Mouse (Mus musculus): ENCODE measurements around the gene Foxn3. TPM values are rescaled to one million over a fixed set of nuclear protein-coding genes. Genes with fewer than 3 reads are reported as not detected.

Foxn3 gene
- total RNA-seq, 2 experiments from 2014 or later: 87.6 to 113 TPM

DNA sequence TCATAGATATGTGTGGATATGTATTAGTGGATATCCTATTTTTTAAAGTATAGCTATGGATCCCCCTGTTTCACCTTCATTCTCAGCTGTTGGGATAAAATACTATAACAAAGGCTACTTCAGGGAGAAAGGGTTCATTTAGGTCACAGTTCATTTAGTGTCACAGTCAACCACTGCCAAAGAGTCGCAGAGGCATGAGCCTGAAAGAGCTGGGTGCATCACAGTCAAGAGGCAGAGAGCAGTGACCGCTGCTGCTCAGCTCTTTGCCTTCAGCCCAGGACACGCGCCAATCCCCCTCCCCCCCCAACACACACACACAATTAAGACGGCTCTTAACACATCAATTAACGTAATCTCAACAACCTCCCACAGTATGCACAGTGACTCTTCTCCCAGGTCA, 131.8 kb downstream of the Foxn3 start:
- no peak for ATAC-seq (replicated peaks; ENCODE audit: low FRiP score, poor library complexity, severe bottlenecking)

DNA sequence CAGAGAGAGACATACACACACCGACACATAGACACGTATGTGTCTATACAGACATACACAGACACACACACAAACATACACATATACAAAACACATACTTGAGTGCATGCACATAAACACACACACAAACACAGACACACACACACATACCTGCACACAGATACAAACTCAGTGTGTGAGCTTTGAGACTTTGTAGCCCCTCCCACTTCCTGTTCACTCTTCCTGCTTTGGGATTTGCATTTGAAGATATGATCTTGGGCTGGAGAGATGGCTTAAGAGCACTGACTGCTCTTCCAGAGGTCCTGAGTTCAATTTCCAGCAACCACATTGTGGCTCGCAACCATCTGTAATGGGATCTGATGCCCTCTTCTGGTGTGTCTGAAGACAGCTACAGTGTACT, 132.4 kb downstream of the Foxn3 start:
- no peak for ATAC-seq (replicated peaks; ENCODE audit: low FRiP score, poor library complexity, severe bottlenecking)

DNA sequence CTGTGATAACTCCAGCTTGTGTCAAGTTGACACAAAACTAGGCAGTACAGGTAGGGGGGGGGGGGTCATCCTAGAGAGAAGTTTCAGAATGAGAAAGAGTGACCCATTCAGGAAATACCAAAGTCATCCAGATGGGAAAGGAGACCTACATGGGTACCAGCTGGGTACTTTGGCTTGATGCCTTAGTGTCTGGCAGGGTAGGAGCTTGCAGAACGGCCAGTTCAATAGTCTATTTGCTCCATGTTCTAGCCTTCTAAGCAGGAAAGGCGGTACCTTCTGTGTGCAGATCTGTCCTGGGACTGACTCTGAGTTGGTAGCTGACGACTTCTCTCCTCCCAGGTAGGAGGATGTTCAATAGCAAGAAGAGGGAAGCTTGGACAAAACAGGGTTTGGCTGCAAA, 134.3 kb downstream of the Foxn3 start:
- no peak for ATAC-seq (replicated peaks; ENCODE audit: low FRiP score, poor library complexity, severe bottlenecking)

DNA sequence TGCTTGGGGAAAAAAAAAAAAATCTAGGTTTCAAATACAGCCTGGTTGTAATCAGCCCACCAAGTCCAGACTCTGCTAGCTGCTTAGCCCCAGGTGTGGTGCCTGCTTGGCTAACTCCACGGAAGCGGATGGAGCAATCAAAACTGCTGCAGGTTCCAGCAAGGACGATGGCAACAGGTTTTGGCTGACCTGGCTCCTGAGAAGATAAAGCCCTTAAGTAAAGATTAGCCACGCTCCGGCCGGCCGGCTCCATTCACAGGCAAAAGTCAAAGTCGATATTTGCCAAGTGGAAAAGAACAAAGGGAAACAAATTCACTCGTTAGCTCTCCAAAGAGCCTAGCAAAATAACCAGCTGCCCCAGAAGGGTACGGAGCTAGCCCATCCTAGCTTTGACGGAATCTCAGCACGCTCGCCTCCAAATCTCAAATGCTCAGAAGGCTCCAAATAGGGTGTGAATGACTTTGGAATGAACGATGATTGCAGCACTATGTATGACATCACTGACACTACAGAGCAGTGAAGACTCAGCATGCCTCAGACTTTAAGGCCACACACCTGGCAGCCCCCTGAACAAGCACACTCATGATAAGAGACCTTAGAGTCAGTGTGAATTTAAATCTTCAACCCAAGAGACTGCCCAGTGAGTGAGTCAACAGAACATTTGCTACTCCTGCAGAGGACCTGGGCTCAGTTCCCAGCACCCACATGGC, 137.0 kb downstream of the Foxn3 start:
- no peak for ATAC-seq (replicated peaks; ENCODE audit: low FRiP score, poor library complexity, severe bottlenecking)

DNA sequence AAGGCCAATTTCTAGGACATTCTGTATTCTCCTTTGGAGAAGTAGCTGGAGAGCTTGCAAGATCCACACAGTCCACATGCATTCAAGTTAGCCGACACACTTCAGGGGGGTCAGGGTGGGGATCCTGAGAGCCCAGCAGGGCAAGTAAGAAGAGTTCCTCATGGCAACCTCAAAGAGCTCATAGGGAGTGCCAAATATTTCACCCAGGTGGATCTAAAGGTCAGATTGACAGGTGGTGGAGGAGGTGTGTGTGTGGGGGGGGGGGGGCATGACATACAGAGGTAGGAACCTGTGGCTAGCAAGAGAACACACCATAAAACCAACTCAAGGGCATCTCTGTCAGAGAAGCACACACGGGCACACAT, 144.0 kb downstream of the Foxn3 start:
- no peak for ATAC-seq (replicated peaks; ENCODE audit: low FRiP score, poor library complexity, severe bottlenecking)

DNA sequence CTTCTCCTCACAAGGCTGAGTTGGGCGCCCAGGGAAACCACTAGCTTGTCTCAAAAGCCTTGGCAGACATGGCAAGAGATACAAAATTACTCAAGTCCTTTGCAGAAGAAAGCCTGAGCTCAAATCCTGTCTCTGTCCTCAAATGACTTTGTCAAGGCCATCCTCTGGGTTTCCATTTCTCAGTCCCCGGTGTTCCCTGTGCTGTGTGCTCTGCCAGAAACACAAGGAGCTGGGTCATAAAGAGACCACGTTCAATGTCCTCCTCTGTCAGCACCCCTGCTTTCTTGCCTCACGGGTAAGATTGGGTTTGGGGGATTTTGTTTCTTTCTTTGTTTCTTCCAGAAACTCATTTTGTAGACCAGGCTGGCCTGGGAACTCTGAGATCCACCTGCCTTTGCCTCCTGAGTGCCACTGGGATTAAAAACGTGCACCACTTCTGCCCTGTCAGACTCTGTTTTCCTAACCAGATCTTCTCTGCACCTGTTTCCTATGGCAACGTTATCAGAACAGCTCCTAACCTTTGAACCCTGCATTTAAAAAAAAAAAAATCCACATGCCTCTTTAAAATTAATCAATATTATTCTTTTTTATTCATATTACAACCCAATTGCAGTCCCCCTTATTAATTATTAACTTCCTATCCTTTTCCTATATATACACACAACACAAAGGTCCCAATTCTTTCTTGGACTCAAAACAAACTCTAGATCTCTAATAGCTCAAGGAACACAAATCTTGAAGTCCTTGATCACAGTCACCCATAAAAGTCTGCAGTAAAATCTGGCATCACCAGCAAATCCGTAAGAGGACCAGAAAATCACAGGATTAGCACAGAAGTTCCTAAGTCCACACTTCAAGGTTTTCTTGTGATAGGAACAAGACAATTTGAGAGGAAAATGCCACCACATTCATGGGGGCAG, 144.6 kb downstream of the Foxn3 start:
- no peak for ATAC-seq (replicated peaks; ENCODE audit: low FRiP score, poor library complexity, severe bottlenecking)

DNA sequence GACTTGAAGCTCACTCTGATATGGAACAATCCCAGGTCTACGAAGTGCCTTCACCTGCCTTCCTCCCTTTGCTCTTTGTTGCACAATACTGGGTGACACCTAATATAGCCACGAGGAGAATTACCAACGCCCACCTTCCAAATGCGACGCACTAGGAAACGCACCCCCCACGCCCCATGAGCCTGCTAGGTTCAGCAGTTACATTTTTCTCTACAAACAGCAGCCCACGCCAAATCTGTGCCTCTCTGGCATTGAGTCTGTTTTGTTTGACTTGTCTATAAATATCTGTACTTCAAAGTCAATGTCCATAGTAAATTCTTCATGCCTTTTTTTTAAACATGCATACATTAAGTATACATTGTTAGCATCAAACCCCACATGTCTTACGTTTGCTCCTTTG, 145.5 kb downstream of the Foxn3 start:
- no peak for ATAC-seq (replicated peaks; ENCODE audit: low FRiP score, poor library complexity, severe bottlenecking)

DNA sequence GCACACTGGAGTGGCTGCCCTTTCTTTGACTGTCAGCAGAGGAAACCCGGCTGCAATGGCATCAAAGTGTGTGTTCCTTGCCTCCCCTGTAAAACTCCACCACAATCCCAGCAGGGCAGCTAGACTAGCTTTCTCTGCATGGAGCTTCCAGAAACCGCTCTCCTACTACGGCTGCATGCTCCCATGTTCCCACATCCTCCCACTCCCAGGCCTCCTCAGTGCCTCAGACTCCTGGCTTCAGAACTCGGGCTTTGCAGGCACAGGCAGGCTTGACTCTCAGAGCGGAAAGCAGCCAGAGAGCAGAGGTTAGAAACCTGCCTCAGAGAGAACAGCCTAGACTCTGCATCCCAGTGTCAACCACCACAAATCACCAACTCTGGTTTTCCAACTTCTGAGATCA, 147.8 kb downstream of the Foxn3 start:
- ATAC-seq (replicated peaks; ENCODE audit: low FRiP score, poor library complexity, severe bottlenecking): no peak

DNA sequence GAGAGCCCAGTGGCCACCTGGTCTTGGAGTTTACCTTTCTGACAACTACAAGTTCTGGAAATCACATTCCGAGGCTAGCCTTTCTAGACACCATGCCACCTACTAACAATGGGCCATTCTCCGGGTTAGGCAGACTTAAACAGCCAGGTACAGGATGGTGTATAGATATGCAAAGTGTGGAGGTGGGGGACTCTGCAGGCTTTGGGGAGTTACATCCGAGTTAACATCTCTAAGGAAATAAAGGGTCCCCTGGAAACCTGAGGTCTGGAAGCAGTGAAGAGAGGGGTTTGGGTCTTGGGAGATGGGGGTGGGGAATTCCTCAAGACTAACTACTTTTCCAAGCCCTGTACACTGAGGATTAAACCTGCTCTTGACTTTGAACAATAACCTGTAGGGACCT, 150.9 kb downstream of the Foxn3 start:
- ATAC-seq (replicated peaks; ENCODE audit: low FRiP score, poor library complexity, severe bottlenecking): no peak

DNA sequence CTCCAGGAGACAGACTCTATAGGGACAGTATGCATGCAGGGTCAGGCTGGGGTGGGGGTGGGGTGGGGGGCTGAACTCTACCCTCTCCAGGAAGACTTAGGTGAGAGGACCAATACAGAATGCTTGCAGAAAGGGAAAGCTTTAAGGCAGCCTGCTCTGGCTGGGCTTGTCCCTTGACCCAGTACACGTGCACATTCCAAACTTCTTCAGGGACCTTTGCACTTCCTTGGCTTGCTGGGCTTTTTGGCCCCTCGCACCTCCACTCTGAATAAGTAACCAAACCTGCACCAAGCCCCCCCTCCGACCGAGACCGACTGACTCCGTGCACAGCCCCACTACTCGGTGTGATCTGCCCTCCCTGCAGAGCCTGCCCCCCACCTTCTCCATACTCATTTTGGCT, 151.3 kb downstream of the Foxn3 start:
- ATAC-seq (replicated peaks; ENCODE audit: low FRiP score, poor library complexity, severe bottlenecking): no peak

DNA sequence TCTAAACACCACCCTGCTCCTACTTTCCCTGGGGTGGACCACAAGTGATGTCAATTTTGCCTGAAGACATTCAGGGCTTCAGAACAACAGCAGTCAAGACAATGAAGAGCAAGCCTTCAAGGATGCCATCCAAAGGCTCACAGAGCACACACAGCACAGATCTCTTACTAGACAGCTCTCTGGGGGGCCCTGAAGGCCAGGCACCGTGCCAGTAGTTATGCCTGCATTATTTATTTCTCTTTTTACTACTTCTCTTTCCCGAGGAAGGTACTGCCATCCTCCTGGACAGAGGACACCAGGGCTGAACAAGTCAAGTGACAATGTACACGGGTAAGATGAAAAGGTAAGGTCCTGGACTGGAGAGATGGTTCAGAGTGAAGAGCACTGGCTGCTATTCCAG, 154.7 kb downstream of the Foxn3 start:
- ATAC-seq (replicated peaks; ENCODE audit: low FRiP score, poor library complexity, severe bottlenecking): no peak

DNA sequence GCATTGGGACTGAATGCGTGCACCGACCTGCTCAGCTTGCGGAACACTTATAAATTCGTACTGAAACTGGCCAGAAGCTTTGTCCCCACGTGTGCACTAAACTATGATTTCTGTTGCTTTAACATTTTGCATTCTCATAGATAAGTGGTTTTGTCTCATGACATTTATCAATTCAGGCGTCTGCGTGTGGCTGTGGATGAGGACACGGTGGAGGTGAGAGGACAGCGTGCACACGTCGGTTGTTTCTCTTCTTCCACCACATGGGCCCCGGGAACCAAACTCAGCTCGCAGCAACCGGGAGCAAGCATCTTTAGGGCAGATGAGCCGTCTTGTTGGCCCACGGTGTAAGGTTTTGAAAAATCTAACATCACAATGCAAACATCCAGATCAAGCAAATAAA, 155.3 kb downstream of the Foxn3 start:
- 0 out of 2 replicates have a peak, but pooled peaks have one; percentile 22 for ATAC-seq (replicated peaks; ENCODE audit: low FRiP score, poor library complexity, severe bottlenecking)

DNA sequence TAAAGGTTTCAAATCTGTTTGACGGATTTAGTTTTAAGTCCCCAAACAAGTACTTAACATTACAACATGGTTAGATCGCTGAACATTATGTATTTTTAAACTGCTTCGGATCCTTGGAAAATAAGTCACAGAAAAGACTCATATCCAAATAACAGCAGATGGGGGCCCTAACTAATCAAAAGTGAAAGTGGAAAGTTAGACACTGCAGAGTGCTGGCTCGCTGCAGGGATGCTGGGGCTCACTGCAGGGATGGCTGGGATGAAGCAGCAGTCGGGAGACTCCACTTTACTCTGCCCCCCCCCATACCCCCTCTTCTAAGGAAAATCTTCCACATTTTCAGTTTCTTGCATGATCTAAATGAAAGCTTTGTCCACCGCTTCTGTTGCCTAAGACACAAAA, 156.1 kb downstream of the Foxn3 start:
- peak; percentile 50 for ATAC-seq (replicated peaks; ENCODE audit: low FRiP score, poor library complexity, severe bottlenecking)

DNA sequence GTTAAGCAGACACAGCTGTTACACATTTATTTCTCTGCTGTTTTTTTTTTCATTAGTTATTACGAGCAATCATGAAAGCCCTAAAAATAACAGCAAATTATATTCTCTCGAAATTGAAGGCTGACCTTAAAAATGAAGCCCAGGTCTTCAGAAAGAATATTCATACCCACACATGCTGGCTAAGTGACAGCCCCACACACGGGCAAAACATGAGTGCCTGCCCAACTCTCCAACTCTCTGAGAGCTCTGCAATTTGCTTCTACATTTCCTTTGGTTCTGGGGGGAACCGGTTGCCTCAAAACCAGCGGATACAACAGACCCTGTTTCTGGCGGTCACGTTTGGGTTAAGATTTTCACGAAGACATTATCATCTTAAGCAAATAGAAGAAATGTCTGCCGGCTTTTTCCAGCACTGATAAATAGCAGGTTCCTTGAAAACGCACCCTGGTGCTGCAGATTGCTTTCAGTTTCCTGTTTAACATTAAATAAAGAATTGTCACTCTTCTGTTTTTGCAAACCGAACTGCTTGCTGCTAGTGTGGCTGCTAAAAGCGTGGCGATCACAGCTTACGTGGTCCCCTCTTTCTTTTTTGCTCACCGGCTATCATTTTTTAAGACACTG, 156.6 kb downstream of the Foxn3 start:
- peak; percentile 37; the same call in 1 of the 2 replicates for ATAC-seq (replicated peaks; ENCODE audit: low FRiP score, poor library complexity, severe bottlenecking)

DNA sequence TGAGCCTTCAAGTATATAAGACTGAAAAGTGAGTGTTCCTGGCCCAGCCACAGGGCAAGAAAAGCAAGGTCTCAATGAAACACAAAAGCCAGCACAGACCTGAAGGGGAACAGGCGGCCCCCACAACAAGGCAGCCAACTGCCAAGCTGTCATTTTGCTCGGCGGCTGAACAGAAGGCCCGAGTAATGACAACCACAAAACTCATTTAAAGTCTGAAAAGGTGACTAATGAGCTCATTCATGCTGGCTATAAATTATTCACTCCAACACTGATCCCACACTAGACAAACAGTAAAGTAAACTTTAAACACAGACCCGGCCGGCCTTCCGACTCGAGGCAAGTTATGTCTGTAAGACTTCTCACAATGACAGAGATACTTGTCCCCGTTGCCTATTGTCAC, 157.1 kb downstream of the Foxn3 start:
- ATAC-seq (replicated peaks; ENCODE audit: low FRiP score, poor library complexity, severe bottlenecking): 0 out of 2 replicates have a peak, but pooled peaks have one; percentile 27

DNA sequence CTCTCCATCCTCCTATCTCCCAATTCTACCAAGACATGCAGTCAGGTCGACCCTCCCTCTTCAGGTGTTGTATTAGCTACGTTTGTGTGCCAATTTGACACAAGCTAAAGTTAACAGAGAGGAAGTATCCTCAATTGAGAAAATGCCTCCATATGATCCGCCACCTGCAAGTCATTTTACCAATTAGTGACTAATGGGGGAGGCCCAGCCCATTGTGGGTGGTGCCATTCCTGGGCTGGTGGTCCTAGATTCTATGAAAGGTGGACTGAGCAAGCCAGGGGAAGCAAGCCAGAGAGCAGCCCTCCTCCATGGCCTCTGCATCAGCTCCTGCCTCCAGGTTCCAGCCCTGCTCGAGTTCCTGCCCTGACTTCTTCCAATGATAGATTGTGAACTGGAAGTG, 158.0 kb downstream of the Foxn3 start:
- ATAC-seq (replicated peaks; ENCODE audit: low FRiP score, poor library complexity, severe bottlenecking): no peak

DNA sequence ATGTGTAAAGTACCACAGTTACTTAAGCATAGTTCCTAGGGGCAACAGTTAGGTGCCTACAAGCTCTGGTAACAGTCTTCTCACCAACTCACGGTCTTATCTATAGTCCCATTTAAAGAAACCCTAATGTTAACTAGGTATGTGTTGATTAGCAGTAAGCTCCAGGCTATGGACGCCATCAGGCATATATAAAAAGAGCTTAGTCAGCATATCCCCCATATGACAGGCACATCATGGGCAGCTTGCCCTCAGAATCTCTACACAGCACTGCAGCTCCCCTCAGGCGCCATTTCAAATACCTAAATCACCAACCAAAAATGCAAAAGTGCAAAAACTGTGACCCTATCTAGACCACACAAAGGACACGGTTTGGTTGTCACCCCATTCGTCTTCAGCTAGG, 160.4 kb downstream of the Foxn3 start:
- ATAC-seq (replicated peaks; ENCODE audit: low FRiP score, poor library complexity, severe bottlenecking): no peak

DNA sequence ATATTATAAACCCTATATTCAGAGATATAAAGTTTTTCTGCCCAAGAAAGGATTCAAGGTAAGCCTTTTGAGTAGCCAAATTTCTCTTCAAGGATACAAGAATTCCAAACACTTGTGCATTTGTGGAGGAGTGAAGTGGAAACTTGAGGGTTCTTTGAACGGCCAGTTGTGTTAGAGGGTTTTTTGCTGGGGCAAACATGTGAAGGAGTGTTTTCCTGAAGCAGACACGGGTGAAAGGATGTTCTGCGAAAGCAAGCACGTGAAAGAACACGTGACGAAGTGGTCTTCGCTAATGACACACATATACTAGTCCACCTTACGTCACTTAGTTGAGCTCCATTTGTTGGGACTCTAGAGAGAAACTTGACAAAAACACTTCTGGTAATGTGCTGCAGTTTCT, 162.5 kb downstream of the Foxn3 start:
- no peak for ATAC-seq (replicated peaks; ENCODE audit: low FRiP score, poor library complexity, severe bottlenecking)

DNA sequence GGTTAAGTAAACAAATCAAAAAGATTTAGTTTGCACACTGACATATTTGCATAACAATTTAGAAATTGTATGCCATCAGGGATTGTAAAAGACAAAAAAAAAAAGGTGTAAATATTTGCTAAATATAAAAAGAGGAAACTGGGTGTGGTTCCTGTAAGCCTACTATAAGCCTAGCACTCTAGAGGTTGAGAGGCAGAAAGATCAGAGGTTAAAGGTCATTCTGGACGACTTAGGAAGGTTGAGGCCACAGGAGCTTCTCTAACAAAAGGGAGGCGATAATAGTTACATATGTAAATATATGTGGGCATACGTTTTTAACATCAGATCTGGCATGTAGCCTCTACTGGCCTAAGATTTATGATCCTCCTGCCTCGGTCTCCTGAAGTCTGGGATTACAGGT, 163.8 kb downstream of the Foxn3 start:
- no peak for ATAC-seq (replicated peaks; ENCODE audit: low FRiP score, poor library complexity, severe bottlenecking)

DNA sequence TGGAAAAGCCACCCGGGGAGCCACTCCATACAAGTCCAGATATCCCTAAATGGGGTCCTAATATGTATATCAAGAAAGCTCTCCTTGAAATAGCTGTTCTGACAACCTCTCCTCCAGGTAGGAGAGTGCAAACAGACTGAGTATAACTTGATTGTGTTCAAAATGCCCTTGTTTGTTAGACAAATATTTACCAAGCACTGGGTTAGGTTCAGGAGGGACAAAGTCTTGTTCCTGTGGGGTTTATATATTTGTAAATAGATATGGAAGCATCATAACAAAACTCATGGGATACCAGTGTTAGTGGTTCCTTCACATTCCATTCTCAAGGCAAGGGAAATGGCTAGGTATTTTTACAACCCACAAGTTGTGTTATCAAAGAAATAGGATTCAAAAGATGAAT, 166.9 kb downstream of the Foxn3 start:
- no peak for ATAC-seq (replicated peaks; ENCODE audit: low FRiP score, poor library complexity, severe bottlenecking)

DNA sequence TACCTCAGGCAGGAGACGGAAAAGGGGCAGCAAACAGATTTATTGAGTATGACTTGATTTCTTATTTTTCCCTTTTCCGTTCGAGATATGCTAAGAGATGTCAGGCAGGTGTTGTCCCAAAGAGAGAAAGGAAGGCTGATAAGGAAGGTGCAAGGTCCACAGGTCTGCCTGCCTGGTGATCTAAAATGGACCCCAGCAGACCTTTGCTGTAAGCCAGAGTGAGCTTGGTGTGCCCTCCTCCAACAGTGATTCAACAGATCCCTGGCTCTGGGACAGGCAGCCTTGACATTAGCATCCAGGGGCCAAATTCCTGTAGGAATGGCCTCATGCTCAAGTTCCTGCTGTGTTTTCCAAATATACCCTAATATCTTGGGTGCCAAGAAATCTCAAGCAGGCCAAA, 168.3 kb downstream of the Foxn3 start:
- ATAC-seq (replicated peaks; ENCODE audit: low FRiP score, poor library complexity, severe bottlenecking): no peak

All from erythroblast, adult 5-6 weeks (primary cell).